Mouse (Mus musculus): ENCODE data around the gene G430095P16Rik.

- TF ChIP-seq MYOD1 (IDR thresholded peaks at IDR 0.05; ENCODE audit: control insufficient read depth, insufficient read length, low read depth) (no peak), CTCF (IDR thresholded peaks at IDR 0.05; ENCODE audit: control insufficient read depth, insufficient read depth, insufficient read length) (no peak), USF1 (IDR thresholded peaks at IDR 0.05; ENCODE audit: low read depth) (no peak), FOSL1 (IDR thresholded peaks at IDR 0.05; ENCODE audit: insufficient read depth, low read length, poor library complexity, severe bottlenecking) (no peak)
These were observed 12.8 kb downstream of the G430095P16Rik start for GRCm38 (mm10) chr8:84735597-84735996.

All from C2C12 (cell line).